Comparison of ENCODE assay signal across 17 mouse cellular contexts in genomic region chr6:144643601-144644000, GRCm38 (mm10).
DNase-seq lines count a peak whose midpoint lies in the region; ATAC-seq and TF ChIP-seq lines count a peak whose summit lies in the region.
"Had no signal": no experiment of that assay in that cellular context is flagged by ENCODE, and none has a peak within 500 bp of the region (broad histone marks: within the 10 kb centered on the region; RNA-seq: fewer than 3 reads in every experiment).

No protein-coding gene starts in this region.

- H3K4me2 ChIP-seq in kidney, embryonic 15.5 days, result no peak overlapping the region
- H3K4me2 ChIP-seq in lung, embryonic 14.5 days, result no peak overlapping the region
- H3K4me2 ChIP-seq: forebrain, embryonic 13.5 days; heart, embryonic 13.5 days had no signal

- DNase-seq in kidney, adult 11 months, result peak; percentile 42
- DNase-seq in kidney, postnatal 25 days, result peak; percentile 10 to 43
- DNase-seq in kidney, postnatal 4 days, result no peak
- peak; percentile 23 for DNase-seq in lung, embryonic 14.5 days
- DNase-seq in lung, adult 2 months, result no peak
- DNase-seq in yolk sac, embryonic 10.5 days (ENCODE audit: low spot score), result peak; percentile 41
- DNase-seq: adrenal gland, adult 2 months; adrenal gland, postnatal 25 days; cerebellum, adult 2 months; cerebellum, postnatal 10 days; forebrain, postnatal 0 days; gastrocnemius, postnatal 14 days; heart, postnatal 36 days had no signal

- H3K9me3 ChIP-seq in kidney, embryonic 15.5 days (replicated peaks), result no peaks in the 10 kb centered on the region
- no peaks in the 10 kb centered on the region for H3K9me3 ChIP-seq in lung, embryonic 14.5 days (ENCODE audit: low read depth, low read length)
- H3K9me3 ChIP-seq: embryonic facial prominence, embryonic 10.5 days; forebrain, embryonic 13.5 days; heart, embryonic 13.5 days had no signal

- no peak overlapping the region for H3K27ac ChIP-seq in kidney, embryonic 15.5 days
- H3K27ac ChIP-seq in lung, embryonic 14.5 days (ENCODE audit: low read depth), result no peak overlapping the region
- H3K27ac ChIP-seq: embryonic facial prominence, embryonic 10.5 days; forebrain, embryonic 13.5 days; heart, embryonic 13.5 days had no signal

- 74% methylated on average over 5 of the region's 5 CpGs for WGBS in kidney, embryonic 15.5 days
- 50% methylated on average over 5 of the region's 5 CpGs for WGBS in lung, embryonic 14.5 days
- 65% methylated on average over 5 of the region's 5 CpGs for WGBS in lung, adult 2 months

- no peak for TF ChIP-seq CTCF in lung, embryonic 14.5 days (IDR thresholded peaks at IDR 0.05; ENCODE audit: low read depth)
- no peak for TF ChIP-seq CTCF in lung, adult 2 months (IDR thresholded peaks at IDR 0.05; ENCODE audit: insufficient read depth, low read length)

- no peaks in the 10 kb centered on the region for H3K36me3 ChIP-seq in kidney, embryonic 15.5 days
- no peaks in the 10 kb centered on the region for H3K36me3 ChIP-seq in lung, embryonic 14.5 days (ENCODE audit: insufficient read depth)
- H3K36me3 ChIP-seq: embryonic facial prominence, embryonic 10.5 days; heart, embryonic 13.5 days had no signal

- no peak for ATAC-seq in kidney, embryonic 15.5 days (replicated peaks; ENCODE audit: low FRiP score)
- no peak for ATAC-seq in lung, embryonic 14.5 days (ENCODE audit: insufficient read depth)
- ATAC-seq: forebrain, embryonic 13.5 days; forebrain, postnatal 0 days had no signal

- TF ChIP-seq POLR2A in lung, adult 2 months (IDR thresholded peaks at IDR 0.05; ENCODE audit: borderline replicate concordance, extremely low read depth, low read depth, low read length), result no peak

- no peak overlapping the region for H3K4me3 ChIP-seq in kidney, embryonic 15.5 days (replicated peaks)
- H3K4me3 ChIP-seq in lung, embryonic 14.5 days (ENCODE audit: low read depth, low read length), result no peak overlapping the region
- H3K4me3 ChIP-seq in lung, adult 2 months (replicated peaks; ENCODE audit: extremely low read depth, low read depth, low read length), result no peak overlapping the region
- H3K4me3 ChIP-seq: embryonic facial prominence, embryonic 10.5 days; forebrain, embryonic 13.5 days; heart, embryonic 13.5 days had no signal

- no peak overlapping the region for H3K9ac ChIP-seq in kidney, embryonic 15.5 days
- no peak overlapping the region for H3K9ac ChIP-seq in lung, embryonic 14.5 days
- H3K9ac ChIP-seq: forebrain, embryonic 13.5 days; forebrain, postnatal 0 days; heart, embryonic 13.5 days had no signal

- H3K27me3 ChIP-seq in kidney, embryonic 15.5 days, result no peaks in the 10 kb centered on the region
- H3K27me3 ChIP-seq in lung, embryonic 14.5 days (ENCODE audit: insufficient read depth, low read length), result no peaks in the 10 kb centered on the region
- H3K27me3 ChIP-seq: forebrain, embryonic 13.5 days; heart, embryonic 13.5 days had no signal

- H3K4me1 ChIP-seq in kidney, embryonic 15.5 days, result peaks cover 31% of the 10 kb centered on the region
- H3K4me1 ChIP-seq in lung, embryonic 14.5 days (ENCODE audit: insufficient read depth), result peaks cover 26% of the 10 kb centered on the region
- H3K4me1 ChIP-seq in lung, adult 2 months (ENCODE audit: control insufficient read depth, insufficient read depth, low read length), result peaks cover 10% of the 10 kb centered on the region; the same call in 1 of the 2 replicates

Comparison
In these comparisons a context has a peak if more than half of its experiments do, and no peak if none do; other contexts are left out.
1. DNase-seq: peak in kidney, adult 11 months (single experiment), kidney, postnatal 25 days (2 of 2), lung, embryonic 14.5 days (single experiment) and yolk sac, embryonic 10.5 days (single experiment); none in kidney, postnatal 4 days (0 of 2) and lung, adult 2 months (single experiment).